Mouse (Mus musculus) kidney, postnatal 14 days (tissue): ENCODE data around the gene Zkscan17.
A peak's percentile ranks its signal among the peaks of the same experiment; 100 is the strongest.
"Not testable (repeated sequence)": the region's sequence is repeated elsewhere in the genome, so short reads cannot be mapped to it uniquely, and the experiment has no call there.

Source experiments
- DNase-seq: peaks from one replicate; pipeline ENCODE4 v3.0.0; 2022; ENCODE audit warnings: mixed read lengths

Gene Zkscan17

GRCm38 (mm10) chr11:59526472-59527080 is at the start of gene Zkscan17:
Gene Zkscan17 (minus strand): TSS chr11:59526751.
- DNase-seq, result peak; percentile 41

GRCm38 (mm10) chr11:59576135-59576534 is 49.6 kb upstream of the Zkscan17 start, which contains the start of gene Olfr222:
Gene Olfr222 (minus strand): TSS chr11:59576235.
- DNase-seq, result not testable (repeated sequence)

DNA sequence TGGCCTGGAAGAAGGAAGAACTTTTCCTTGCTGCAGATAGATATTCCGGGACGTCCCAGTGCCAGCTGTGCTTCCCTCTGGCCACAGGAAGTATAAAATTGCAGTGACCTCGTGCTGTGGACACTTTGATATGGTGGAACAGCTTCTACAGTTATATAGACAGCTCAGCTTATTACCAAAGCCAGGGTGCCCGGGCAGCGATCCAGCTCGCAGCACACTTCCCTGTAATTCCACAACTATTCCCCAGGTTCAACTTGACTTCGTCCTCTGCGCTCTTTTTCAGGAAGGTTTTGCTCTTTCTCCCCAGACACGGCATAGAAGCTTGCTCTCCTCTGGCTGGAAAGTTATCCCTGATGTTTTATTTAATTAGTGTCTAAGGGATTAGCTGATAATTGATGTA is 49.2 kb upstream of the Zkscan17 start:
- DNase-seq, result peak; percentile 17

DNA sequence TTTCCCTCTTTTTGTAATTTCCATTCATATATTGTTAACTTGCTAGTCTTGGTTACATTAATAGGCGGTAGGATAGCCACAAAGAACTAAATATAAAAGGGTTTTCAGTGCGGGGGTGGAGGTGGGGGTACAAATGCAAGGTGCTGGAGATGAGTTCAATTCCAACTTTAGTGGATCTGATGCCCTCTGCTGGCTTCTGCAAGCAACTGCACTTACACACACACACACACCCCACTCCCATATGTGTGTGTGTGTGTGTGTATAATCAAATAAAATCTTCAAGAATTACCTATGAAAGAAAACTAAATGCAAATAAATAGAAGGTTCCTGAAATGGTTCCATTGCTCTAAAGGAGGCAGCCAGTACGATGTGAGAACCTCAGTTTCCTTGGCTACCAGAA is 42.8 kb upstream of the Zkscan17 start:
- DNase-seq, result peak; percentile 5

DNA sequence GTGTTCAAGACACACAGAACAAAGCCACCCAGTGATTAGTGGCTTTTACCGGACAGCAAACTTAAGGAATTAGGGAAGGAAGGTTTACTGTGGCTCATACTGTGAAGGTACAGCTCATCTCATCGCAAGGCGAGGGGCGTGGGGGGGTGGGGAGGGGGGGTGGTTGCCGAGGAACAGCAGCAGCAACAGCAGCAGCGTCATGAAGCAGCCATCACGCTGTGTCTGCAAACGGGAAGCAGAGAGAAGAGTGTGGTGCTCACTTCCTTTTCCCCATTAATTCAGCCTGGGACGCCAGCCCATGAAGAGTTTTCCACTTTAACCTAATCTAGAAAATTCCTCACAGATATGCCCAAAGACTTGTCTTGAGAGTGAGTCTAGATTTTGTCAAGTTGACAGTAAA is 36.3 kb upstream of the Zkscan17 start:
- DNase-seq, result no peak

- no peak for DNase-seq
Observed at GRCm38 (mm10) chr11:59562336-59562735, 35.8 kb upstream of the Zkscan17 start.

- no peak for DNase-seq
Observed at GRCm38 (mm10) chr11:59560906-59561305, 34.4 kb upstream of the Zkscan17 start.

GRCm38 (mm10) chr11:59554535-59554934 is 28.0 kb upstream of the Zkscan17 start:
- DNase-seq, result no peak

DNA sequence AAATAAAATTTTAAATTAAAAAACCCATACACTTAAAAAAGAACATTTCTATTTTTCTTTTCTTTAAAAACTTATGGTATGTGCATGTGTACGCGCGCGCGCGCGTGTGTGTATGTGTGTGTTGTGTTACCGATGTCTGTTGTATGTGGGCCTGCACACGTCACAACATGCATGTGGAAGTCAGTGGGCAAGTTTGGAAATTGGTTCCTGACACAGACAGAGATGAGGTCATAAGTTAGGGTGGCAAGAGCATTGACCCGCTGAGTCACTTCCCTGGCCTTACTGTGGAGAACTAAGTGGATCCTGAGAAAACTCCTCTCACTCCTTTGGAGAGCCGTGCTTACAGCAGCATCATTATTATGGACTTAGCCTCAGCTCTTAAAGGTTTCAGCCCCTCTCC is 27.6 kb upstream of the Zkscan17 start:
- no peak for DNase-seq

- no peak for DNase-seq
Observed at GRCm38 (mm10) chr11:59544005-59544404, 17.5 kb upstream of the Zkscan17 start.

GRCm38 (mm10) chr11:59543376-59543775 is 16.8 kb upstream of the Zkscan17 start:
- no peak for DNase-seq

- DNase-seq, result no peak
Observed at GRCm38 (mm10) chr11:59542442-59542841, 15.9 kb upstream of the Zkscan17 start.

DNA sequence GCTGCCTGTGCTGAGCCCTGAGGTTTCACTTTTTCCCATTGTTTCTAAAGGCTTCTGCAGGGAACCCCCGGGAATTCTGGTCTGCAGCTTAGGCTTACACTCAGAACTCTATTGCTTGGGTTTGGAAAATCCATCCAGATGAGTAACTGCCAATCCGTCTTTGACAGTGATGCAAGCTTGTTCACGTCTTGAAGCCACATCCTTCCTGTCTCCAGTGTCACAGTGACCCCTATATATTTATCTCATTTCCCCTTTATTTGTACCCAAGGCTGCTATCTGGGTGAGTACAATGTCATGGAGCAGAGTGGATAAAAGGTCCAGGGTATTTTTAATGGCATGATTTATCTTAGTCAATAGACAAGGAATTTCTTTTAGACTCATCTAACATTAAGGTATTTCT is 14.8 kb upstream of the Zkscan17 start, which contains the start of gene Nlrp3:
Gene Nlrp3 (plus strand): TSS at position 245 of the 400 bp plus-strand sequence.
- no peak for DNase-seq

- DNase-seq, result no peak
Observed at GRCm38 (mm10) chr11:59540123-59540522, 13.6 kb upstream of the Zkscan17 start.

GRCm38 (mm10) chr11:59538387-59538786 is 11.8 kb upstream of the Zkscan17 start:
- peak; percentile 51 for DNase-seq

- peak; percentile 22 for DNase-seq
Observed at GRCm38 (mm10) chr11:59537218-59538130, 10.9 kb upstream of the Zkscan17 start.

DNA sequence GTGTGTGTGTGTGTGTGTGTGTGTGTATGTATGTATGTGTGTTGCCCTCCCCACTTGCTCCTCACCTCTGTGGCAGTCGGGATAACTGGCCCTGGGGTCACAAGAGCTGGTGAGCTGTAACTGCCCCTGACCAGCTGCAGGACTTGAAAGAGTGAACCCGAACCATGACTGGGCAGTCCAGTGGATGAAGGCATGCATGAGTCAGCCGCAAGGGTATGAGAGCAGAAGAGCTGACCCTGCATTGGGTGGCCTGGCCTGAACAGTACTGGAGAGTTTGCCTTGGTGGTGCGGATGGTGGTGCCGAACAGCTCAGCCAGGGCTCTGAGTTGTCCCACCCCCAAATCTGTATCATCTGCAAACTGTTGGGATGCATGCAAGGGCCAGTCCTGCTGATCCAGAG is 5.0 kb upstream of the Zkscan17 start:
- no peak for DNase-seq

DNA sequence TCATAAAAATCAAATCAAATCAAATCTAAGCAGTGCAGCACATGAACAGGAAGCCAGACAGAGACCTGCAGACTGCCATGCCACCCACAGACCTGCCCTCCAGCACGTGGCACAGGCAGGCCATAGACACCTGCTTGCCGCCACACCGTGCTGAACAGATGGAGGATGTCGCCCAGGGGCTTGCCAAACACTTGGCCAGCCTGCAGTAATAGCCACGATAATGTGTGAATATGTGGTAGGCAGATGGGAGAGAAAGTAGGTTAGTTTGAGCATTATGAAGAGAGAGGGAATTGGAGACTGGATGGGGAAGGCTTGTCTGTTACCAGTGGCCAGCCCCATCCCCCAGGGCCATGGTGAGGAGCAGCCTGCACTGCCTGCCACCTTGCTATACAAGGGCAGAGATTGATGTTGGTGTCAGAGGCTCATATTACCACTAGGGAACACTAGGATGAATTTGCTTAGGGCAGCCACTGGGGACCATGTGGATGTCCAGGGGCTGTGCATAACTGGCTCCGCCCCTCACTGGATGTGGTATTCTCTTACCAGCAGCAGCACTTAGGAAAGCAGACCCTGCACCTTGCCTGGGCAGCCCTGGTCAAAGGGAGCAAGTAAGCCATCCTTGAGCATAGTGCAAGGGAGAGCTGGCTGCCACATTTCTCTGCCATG is 4.5 kb upstream of the Zkscan17 start:
- no peak for DNase-seq

DNA sequence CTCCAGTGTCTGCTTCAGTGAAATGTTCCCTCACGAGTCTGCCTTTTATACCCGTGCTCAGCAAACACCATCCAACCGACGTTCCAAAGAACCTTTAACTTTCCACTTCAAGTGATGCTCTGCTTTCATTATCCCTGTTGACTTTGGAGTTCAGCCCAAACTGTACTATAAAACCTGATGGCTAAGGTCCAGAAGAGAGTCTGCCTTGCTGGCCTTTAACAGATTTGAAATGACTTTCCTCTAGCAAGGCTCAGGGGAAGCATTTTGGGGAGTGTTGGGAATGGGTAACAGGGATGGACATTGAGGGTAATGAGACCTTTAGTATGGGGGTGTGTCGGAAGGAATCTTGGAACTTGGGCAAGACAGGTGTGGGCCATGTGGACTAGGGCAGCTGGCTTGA is 3.7 kb upstream of the Zkscan17 start:
- DNase-seq, result no peak

DNA sequence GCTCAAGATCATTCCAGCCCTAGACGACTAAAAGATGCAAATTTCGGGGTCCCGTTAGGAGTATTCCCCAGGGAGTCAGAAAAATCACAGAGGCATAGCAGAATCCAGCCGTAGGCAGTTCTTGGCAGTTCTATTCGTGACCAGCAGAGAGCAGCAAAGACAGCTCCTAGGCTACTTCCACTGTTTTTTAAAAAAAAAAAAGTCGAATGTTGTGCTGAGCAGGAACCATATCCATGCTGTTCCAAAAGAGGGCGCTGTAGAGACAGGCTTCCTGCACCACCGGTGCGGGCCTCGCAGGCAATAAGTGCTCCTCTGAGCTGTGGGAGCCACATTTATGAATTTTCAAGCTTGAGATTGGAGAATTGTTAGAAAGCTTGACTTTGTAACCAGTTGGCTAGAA is 1.3 kb downstream of the Zkscan17 start:
- peak; percentile 86 for DNase-seq

DNA sequence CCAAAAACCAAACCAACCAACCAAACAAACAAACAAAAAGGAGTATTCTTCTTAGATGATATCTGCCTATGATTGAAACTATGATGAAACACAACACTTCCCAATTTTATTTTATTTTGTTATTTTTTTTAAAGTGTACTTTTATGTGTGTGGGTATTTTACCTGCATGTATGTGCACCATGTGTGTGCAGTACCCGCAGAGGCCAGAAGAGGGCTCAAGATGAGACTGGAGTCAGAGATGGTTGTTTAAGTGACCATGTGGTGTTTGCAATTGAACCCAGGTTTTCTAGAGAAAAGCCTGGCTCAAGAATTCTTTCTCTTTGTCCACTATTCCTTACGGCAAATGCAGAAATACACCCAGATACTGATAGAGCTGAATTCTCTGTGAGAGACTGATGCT is 2.4 kb downstream of the Zkscan17 start:
- DNase-seq, result no peak

DNA sequence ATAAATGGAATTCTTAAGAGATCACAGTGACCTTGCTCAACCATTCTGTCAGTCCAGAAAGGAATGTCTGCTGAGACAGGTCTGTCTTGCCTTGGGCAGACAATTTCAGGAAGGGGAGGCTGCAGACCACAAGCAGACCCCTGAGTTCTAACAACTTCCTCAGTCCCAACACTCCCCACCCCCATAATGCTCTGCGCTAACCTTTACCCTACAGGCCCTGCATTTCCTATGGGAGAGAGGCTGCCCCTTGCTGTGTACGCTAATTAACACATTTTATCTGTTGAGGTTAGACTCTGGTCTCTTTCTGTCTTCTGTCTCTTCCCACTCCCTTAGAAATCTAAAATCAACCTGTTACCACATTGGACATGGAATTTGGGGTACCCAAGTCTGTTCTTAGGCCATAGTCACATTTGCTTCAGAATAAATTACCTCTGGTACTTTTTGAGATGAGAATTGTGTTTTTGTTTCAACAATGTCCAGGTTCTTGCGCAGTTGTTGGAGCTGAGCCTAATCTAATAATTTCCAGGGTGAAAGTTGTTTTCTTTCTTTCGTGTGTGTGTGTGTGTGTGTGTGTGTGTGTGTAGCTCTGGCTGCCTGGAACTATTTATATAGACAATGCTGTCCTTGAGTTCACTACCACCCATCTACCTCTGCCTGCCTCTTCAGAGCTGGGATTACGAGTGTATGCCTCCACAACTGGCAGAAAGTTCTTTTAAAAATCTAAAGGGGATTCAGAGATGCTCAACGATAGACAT is 6.6 kb downstream of the Zkscan17 start:
- no peak for DNase-seq

- DNase-seq, result peak; percentile 25
Observed at GRCm38 (mm10) chr11:59518226-59518625, 8.3 kb downstream of the Zkscan17 start.
